Mouse (Mus musculus): ENCODE measurements around the gene Ntrk3.
A peak's percentile ranks its signal among the peaks of the same experiment; 100 is the strongest.

The Ntrk3 gene

DNA sequence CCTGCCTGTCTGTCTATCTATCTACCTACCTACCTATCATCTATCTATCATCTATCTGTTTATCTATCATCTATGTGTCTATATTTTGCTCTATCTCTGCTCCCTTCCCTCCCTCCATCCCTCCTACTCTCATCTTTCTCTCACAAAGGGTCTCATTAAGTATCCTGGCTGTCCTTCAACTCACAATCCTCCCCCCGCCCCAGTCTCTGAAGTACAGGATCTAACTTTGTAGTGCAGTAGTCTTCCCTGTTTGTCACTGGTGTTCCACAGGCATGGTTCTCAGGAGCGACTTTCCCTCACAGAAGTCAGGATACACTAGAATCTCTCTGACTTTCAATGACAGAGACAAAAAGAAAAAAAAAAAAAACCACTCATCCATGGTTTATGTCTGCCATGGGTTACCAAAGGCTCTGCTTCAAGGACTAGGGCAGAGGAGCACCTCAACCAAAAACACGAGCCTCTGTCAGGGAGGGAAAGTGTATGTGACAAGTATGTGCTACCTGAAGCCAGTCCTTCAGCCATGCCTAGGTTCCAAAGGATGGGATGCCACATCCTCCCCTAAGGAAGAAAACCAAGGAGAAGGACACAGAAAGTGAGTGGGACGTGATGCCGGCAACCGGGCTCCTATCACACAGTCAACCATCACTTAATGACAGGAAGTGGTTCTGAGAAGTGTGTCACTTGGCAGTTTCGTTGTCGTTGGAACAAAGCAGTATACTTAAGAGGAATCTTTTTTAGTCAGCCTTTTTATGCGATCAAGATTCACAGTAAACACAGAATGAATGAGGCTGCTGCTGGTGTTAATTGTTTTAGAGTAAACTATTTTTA, 16.6 kb downstream of the Ntrk3 start:
- DNase-seq (ENCODE audit: extremely low read depth, low read depth), result no peak

GRCm38 (mm10) chr7:78719795-78720460, 17.9 kb downstream of the Ntrk3 start:
- DNase-seq (ENCODE audit: extremely low read depth, low read depth), result no peak

- DNase-seq (ENCODE audit: extremely low read depth, low read depth), result no peak
Observed at GRCm38 (mm10) chr7:78719117-78719516, 18.7 kb downstream of the Ntrk3 start.

DNA sequence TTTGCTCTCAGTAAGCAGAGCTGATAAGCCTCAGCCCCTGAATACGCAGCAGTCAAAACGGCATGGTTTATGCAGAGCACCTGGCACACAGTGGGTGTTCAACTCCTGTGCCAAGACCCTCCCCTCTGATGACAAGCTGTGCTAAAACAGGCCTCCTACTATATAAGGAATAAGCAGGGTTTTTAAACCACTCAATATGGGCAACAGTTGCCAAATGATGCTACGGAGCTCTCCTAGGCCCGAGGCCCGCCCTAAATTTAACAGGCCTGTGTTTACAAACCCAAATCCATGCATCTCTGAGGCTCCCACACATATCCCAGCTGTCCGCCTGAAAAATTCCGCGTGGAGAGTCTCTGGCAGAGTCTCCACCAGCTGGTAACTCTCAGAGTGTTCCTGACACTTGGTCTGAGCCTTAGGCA, 19.6 kb downstream of the Ntrk3 start:
- DNase-seq (ENCODE audit: extremely low read depth, low read depth), result no peak

DNA sequence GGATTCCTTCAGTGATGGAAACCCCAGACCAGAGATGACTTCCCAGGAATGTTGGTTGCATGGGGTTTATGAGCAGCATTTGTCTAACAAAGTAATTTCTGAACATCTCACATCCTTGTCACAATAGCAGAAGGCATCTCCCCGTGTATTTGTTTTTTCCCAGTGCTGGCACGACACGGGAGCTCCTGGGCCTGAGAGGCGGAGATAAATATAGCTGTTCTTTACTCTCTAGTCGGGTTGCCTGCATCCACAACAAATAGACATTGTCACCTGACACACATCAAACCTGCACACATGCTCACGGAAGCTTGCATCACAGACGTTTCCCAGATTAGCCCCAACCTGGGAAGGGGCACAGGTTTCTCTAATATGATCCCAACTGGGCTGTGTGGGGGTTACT, 30.1 kb downstream of the Ntrk3 start:
- DNase-seq (ENCODE audit: extremely low read depth, low read depth), result no peak

DNA sequence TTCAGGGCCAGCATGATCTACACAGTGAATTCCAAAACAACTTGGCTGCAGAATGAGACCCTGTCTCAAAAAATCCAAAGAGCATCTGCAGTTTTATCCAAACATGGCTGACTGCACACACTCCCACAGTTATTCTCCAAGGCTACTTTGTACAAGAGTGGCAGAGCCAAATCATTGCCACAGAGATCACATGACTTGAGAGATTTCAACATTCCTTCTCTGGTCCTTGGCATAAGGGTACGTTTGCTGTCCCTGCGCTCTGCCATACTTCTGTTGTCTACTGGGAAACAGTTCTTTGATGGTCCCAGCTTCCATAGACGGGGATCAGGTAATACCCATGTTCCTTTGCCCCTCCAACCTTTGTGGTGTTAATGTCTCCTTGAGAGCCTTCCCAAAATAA, 30.7 kb downstream of the Ntrk3 start:
- DNase-seq (ENCODE audit: extremely low read depth, low read depth), result no peak

DNA sequence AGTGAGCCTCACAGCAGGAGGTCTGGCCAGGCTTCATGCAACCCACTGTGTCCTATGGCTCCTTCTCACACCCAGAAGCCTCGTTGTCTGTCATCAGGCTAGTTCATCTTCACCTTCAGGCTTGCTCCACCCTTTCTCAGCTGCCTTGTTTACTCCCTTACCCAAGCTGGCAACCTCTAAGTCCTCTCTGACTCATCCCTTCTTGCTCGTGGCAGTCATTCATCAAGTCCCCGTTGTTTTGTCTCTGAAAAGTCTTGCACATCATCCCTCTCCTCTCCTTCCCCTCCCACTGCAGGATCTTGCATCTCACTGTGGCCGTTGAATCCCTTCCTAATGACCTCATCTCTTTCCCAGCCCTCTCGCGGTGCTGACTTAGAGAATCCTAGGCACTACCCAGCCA, 35.1 kb downstream of the Ntrk3 start:
- DNase-seq (ENCODE audit: extremely low read depth, low read depth), result no peak

DNA sequence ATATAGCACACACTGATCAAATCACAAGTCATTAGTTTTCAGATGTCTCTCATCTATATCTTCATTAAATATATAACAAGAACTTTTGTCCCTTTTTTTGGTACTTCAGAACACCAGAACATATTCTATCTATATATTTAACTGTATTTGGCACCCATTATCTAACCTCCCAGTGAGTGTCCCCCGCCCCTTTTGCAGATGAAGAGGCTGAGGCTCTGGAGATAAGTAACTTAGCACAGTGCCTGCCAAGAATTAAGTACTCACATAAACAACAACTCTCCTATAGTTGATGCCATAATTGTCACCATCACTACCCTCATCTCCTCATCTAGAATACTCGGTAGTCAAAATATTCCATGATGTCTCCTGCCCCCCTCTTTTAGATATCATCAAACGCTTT, 42.6 kb downstream of the Ntrk3 start:
- no peak for DNase-seq (ENCODE audit: extremely low read depth, low read depth)

DNA sequence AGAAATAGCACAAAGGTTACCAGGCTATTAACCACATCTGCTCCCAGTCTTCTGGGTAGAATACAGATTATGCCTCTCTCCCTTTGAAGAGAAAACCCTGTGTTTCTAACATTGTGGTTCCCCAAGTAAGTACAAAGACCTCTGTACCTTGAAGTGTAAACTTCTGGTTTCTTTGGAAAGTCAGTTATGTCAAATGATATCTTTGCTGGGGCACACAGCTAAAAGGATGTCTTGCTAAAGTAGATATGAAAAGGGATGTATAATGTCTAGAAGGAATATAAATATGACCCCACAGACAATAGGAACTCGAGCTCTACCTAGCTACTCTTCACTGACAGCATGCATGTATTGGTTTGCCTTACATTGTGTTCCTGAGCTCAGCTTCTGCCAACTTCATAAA, 44.7 kb downstream of the Ntrk3 start:
- no peak for DNase-seq (ENCODE audit: extremely low read depth, low read depth)

- no peak for DNase-seq (ENCODE audit: extremely low read depth, low read depth)
Observed at GRCm38 (mm10) chr7:78690956-78691355, 46.9 kb downstream of the Ntrk3 start.

GRCm38 (mm10) chr7:78684943-78685342, 52.9 kb downstream of the Ntrk3 start:
- peak; percentile 9 for DNase-seq (ENCODE audit: extremely low read depth, low read depth)

GRCm38 (mm10) chr7:78680871-78681270, 56.9 kb downstream of the Ntrk3 start:
- no peak for DNase-seq (ENCODE audit: extremely low read depth, low read depth)

GRCm38 (mm10) chr7:78669407-78669806, 68.4 kb downstream of the Ntrk3 start:
- DNase-seq (ENCODE audit: extremely low read depth, low read depth), result no peak

- no peak for DNase-seq (ENCODE audit: extremely low read depth, low read depth)
Observed at GRCm38 (mm10) chr7:78668916-78669315, 68.9 kb downstream of the Ntrk3 start.

DNA sequence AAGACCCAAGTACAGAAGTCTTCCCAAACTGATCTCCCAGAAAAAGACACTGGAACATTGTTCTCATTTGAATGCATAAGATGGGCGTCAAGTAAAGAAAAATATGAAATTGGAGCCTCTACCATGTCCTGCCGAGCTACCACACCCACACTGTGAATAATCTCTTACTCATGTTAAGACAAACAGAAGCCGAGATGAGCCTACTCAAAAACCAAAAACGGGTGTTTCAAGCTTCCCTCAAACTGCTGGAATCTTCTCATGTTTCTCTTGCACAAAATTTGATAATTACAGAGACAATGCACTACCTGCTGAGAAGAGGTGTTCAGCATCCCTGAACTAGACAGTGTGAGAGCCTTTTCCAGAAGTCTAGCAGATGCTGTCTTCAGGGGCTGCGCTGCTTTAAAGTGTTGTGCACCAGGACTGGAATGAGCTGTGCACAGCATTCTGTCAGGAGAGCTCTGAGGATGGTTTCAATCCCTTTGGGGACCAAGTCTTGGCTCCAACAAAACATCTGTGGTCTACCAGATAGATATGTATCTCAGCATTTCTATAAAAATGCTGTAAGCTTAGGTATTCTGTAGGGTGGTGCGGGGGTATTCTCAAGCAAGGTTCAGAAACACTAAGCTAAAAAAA, 69.7 kb downstream of the Ntrk3 start:
- no peak for DNase-seq (ENCODE audit: extremely low read depth, low read depth)

GRCm38 (mm10) chr7:78660832-78661231, 77.0 kb downstream of the Ntrk3 start:
- DNase-seq (ENCODE audit: extremely low read depth, low read depth), result no peak

- DNase-seq (ENCODE audit: extremely low read depth, low read depth), result no peak
Observed at GRCm38 (mm10) chr7:78659846-78660245, 78.0 kb downstream of the Ntrk3 start.

GRCm38 (mm10) chr7:78658026-78658425, 79.8 kb downstream of the Ntrk3 start:
- no peak for DNase-seq (ENCODE audit: extremely low read depth, low read depth)

GRCm38 (mm10) chr7:78656181-78656580, 81.6 kb downstream of the Ntrk3 start:
- DNase-seq (ENCODE audit: extremely low read depth, low read depth), result no peak

DNA sequence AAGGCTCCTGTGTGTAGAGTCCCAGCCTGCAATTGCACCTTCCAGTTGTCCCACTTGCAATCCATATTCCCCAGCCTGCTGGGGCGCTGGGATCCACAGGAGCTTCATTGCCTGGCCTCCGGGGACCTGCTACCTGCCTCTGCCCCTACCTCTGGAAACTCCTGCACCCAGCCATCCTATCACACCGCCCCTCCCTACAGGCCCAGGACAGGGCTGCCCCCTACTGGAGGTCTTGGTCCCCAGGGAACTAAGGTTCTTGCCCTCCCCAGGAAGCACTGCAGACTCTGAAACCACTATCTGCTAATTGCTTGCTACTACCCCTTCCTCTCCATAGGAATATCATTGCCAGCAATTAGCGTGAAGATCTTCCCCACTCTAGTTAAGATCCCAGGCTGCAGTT, 84.1 kb downstream of the Ntrk3 start:
- DNase-seq (ENCODE audit: extremely low read depth, low read depth), result no peak

DNA sequence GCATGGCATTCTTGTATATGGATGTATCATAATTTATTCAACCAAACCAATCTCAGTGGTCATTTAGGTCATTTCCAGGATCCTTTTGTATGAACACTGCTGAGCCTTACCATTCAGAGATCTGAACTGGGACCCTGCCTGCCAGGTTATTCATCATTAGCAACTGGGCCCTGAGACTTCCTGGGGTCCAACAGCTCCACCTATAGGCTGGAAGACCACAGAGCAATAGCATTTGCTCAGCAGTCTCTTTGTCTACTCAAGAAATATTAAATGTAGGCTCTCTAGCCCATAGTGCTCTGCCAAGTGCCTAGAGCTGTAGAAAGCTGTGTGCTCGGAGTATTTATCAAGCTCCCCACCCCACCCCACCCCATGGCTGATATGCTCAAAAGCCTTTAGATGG, 85.5 kb downstream of the Ntrk3 start:
- DNase-seq (ENCODE audit: extremely low read depth, low read depth), result no peak

- DNase-seq (ENCODE audit: extremely low read depth, low read depth), result no peak
Observed at GRCm38 (mm10) chr7:78651540-78651939, 86.3 kb downstream of the Ntrk3 start.
